Mouse (Mus musculus) embryonic facial prominence, embryonic 14.5 days (tissue): ENCODE measurements around the gene Nek7. TPM values are rescaled to one million over a fixed set of nuclear protein-coding genes. Genes with fewer than 3 reads are reported as not detected.

ENCODE experiments used
- ATAC-seq: fragments of 200-750 bp; cut with Nextera tagmentation; 2 replicates; pipeline ENCODE4 v1.8.0; 2017; ENCODE audit warnings: low read depth, moderate number of reproducible peaks, moderate TSS enrichment
- DNase-seq: peaks from one replicate; pipeline ENCODE4 v3.0.0-alpha.2; 2015; ENCODE audit warnings: low spot score
- H3K27ac ChIP-seq: fragments of 300-500 bp; sonication (generic); replicated peaks from 2 replicates; pipeline ENCODE4 v1.5.1; 2014; ENCODE audit warnings: low read depth, mild to moderate bottlenecking, low read length, moderate library complexity
- H3K27me3 ChIP-seq: fragments of 300-500 bp; sonication (generic); replicated peaks from 2 replicates; pipeline ENCODE4 v1.6.1; 2014; ENCODE audit warnings: low read length; ENCODE audit not compliant: control insufficient read depth, insufficient read depth
- H3K36me3 ChIP-seq: fragments of 300-500 bp; sonication (generic); 2 replicates; pipeline ENCODE4 v1.6.1; 2014; ENCODE audit warnings: low read length, mixed read lengths; ENCODE audit not compliant: control insufficient read depth, insufficient read depth
- H3K4me1 ChIP-seq: fragments of 300-500 bp; sonication (generic); 2 replicates; pipeline ENCODE4 v1.6.1; 2014; ENCODE audit warnings: antibody characterized with exemption, low read length; ENCODE audit not compliant: control insufficient read depth, insufficient read depth
- H3K4me2 ChIP-seq: fragments of 300-500 bp; sonication (generic); 2 replicates; pipeline ENCODE4 v1.6.1; 2014; ENCODE audit warnings: low read depth, mild to moderate bottlenecking, low read length, moderate library complexity, mixed read lengths
- H3K4me3 ChIP-seq: fragments of 300-500 bp; sonication (generic); 2 replicates; pipeline ENCODE4 v1.5.1; 2014; ENCODE audit warnings: low read depth, mild to moderate bottlenecking, low read length
- H3K9ac ChIP-seq: fragments of 300-500 bp; sonication (generic); 2 replicates; pipeline ENCODE4 v1.6.1; 2014; ENCODE audit warnings: low read depth, mild to moderate bottlenecking, low read length, moderate library complexity, mixed read lengths
- H3K9me3 ChIP-seq: fragments of 300-500 bp; sonication (generic); 2 replicates; pipeline ENCODE4 v1.6.1; 2016; ENCODE audit warnings: low read length; ENCODE audit not compliant: control insufficient read depth
- WGBS: fragments of 180-500 bp; shearing (Covaris S2); extraction: QIAGEN DNeasy Blood & Tissue Kit; methylation state at CpG from one replicate; pipeline ENCODE4 v1.1.7; 2014; 5-methylcytosine and 5-hydroxymethylcytosine counted together
- polyA plus RNA-seq: library from polyadenylated mRNA; unstranded; fragments of >200 nt; fragmentation: Nextera tagmentation; extraction: Ambion mirVana; gene quantifications from 2 replicates; pipeline ENCODE4 v1.2.1, GENCODE M21; 2014

Gene Nek7
- polyA plus RNA-seq, 1 experiment from 2014 or later, result 38.4 TPM

GRCm38 (mm10) chr1:138571565-138572361 is 48.2 kb downstream of the Nek7 start:
- Histone ChIP-seq H3K4me1 (peaks cover 5% of the 10 kb centered on the region; the same call in 1 of the 2 replicates), H3K9me3 (no peaks in the 10 kb centered on the region), H3K27me3 (no peaks in the 10 kb centered on the region), H3K9ac (no peak overlapping the region), H3K4me2 (peak overlapping the region; percentile 5; the same call in 1 of the 2 replicates), H3K4me3 (no peak overlapping the region), H3K36me3 (no peaks in the 10 kb centered on the region), H3K27ac (no peak overlapping the region)
- WGBS, result 44% methylated on average over 22 of the region's 22 CpGs
- DNase-seq (peak; percentile 43), ATAC-seq (peak; percentile 77)

- no peak overlapping the region for H3K27ac ChIP-seq
- H3K9ac ChIP-seq, result no peak overlapping the region
- 75% methylated on average over 2 of the region's 2 CpGs for WGBS
- H3K4me3 ChIP-seq, result no peak overlapping the region
- H3K4me1 ChIP-seq, result peaks cover 5% of the 10 kb centered on the region; the same call in 1 of the 2 replicates
- H3K4me2 ChIP-seq, result no peak overlapping the region
- ATAC-seq (no peak), DNase-seq (no peak)
- no peaks in the 10 kb centered on the region for H3K27me3 ChIP-seq
- H3K36me3 ChIP-seq, result no peaks in the 10 kb centered on the region
- H3K9me3 ChIP-seq, result no peaks in the 10 kb centered on the region
These were observed 48.9 kb downstream of the Nek7 start for GRCm38 (mm10) chr1:138571038-138571441.

- no peaks in the 10 kb centered on the region for H3K27me3 ChIP-seq
- H3K36me3 ChIP-seq, result no peaks in the 10 kb centered on the region
- H3K9ac ChIP-seq, result no peak overlapping the region
- no peak for ATAC-seq
- H3K4me2 ChIP-seq, result no peak overlapping the region
- no peak overlapping the region for H3K27ac ChIP-seq
- no peaks in the 10 kb centered on the region for H3K9me3 ChIP-seq
- WGBS, result 78% methylated on average over 6 of the region's 6 CpGs
- H3K4me1 ChIP-seq, result peaks cover 5% of the 10 kb centered on the region; the same call in 1 of the 2 replicates
- no peak overlapping the region for H3K4me3 ChIP-seq
- no peak for DNase-seq
These were observed 51.3 kb downstream of the Nek7 start for GRCm38 (mm10) chr1:138568434-138569232.

DNA sequence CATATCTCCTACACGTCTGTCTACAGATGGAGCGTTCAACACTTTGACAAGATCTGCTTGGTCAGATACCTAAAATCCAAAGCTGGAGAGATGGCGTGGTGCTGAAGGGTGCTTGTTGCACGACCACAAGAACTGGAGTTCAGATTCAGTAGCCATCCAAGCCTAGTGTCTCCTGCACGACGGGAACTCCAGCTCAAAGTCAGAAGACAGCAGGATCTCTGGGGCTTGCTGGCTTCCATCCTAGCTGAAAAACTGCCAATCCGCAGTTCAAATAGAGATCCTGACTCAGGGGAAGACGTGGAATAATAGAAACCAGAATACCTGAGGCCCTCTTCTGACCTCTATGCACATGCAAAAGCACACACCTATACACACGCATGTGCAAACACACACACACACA is 52.0 kb downstream of the Nek7 start:
- Histone ChIP-seq H3K4me3 (no peak overlapping the region), H3K27ac (no peak overlapping the region), H3K4me2 (no peak overlapping the region), H3K36me3 (no peaks in the 10 kb centered on the region), H3K9me3 (no peaks in the 10 kb centered on the region), H3K27me3 (no peaks in the 10 kb centered on the region), H3K4me1 (peaks cover 5% of the 10 kb centered on the region; the same call in 1 of the 2 replicates), H3K9ac (no peak overlapping the region)
- no peak for ATAC-seq
- DNase-seq, result no peak
- WGBS, result 84% methylated on average over 9 of the region's 9 CpGs

- DNase-seq (no peak), ATAC-seq (no peak)
- Histone ChIP-seq H3K36me3 (0 out of 2 replicates have a peak, but pooled peaks cover 3% of the 10 kb centered on the region), H3K4me1 (0 out of 2 replicates have a peak, but pooled peaks cover 5% of the 10 kb centered on the region), H3K9ac (no peak overlapping the region), H3K27ac (no peak overlapping the region), H3K27me3 (no peaks in the 10 kb centered on the region), H3K9me3 (no peaks in the 10 kb centered on the region), H3K4me2 (no peak overlapping the region), H3K4me3 (no peak overlapping the region)
- WGBS, result 92% methylated on average over 6 of the region's 6 CpGs
These were observed 55.3 kb downstream of the Nek7 start for GRCm38 (mm10) chr1:138564677-138565076.

DNA sequence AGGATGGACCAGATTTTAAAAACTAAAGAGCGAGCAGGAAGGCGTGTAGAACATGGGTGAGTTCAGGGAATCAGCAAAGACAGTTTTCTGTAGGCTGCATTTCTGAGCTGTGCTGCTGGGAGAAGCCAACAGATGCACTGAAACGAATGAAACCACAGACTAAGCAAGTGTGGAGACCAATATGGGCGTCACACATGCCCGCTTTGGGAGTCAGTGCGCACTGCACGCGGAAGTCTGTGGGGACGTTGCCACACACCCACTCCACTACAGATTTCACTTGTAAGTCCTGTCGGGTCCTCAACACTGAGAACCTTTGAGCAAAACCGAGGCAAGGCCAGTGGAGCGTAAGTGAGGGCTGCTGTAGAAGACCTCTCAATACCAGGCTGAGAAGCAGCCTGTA is 59.2 kb downstream of the Nek7 start:
- Histone ChIP-seq H3K4me1 (no peaks in the 10 kb centered on the region), H3K4me3 (no peak overlapping the region), H3K4me2 (no peak overlapping the region), H3K27ac (no peak overlapping the region), H3K9ac (no peak overlapping the region), H3K36me3 (0 out of 2 replicates have a peak, but pooled peaks cover 3% of the 10 kb centered on the region), H3K27me3 (no peaks in the 10 kb centered on the region), H3K9me3 (no peaks in the 10 kb centered on the region)
- ATAC-seq, result no peak
- DNase-seq, result no peak
- 94% methylated on average over 12 of the region's 12 CpGs for WGBS

- no peak overlapping the region for H3K27ac ChIP-seq
- 0 out of 2 replicates have a peak, but pooled peaks cover 3% of the 10 kb centered on the region for H3K36me3 ChIP-seq
- H3K27me3 ChIP-seq, result no peaks in the 10 kb centered on the region
- no peak for DNase-seq
- no peak for ATAC-seq
- no peak overlapping the region for H3K4me2 ChIP-seq
- no peaks in the 10 kb centered on the region for H3K9me3 ChIP-seq
- H3K4me1 ChIP-seq, result no peaks in the 10 kb centered on the region
- H3K9ac ChIP-seq, result no peak overlapping the region
- no peak overlapping the region for H3K4me3 ChIP-seq
- 58% methylated on average over 12 of the region's 12 CpGs for WGBS
These were observed 60.5 kb downstream of the Nek7 start for GRCm38 (mm10) chr1:138559213-138560101.

DNA sequence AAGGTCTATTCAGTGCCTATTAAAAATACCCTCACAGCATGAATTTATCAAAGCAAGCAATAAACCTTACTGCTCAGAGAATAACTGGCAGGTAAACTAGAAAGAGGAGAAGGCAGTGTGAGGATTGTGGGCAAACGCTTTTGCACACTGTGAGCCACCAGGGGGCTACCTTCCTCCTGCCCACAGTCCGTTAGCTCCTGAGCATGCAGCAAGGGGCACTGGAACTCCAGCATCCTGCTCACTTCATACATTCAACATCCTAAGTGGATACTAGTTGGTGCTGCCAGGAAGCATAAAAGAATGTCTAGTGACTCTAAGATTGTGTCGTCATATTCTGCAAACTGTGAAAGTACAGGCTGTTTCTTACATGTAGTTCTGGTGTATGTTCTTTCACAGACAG is 61.6 kb downstream of the Nek7 start:
- Histone ChIP-seq H3K36me3 (0 out of 2 replicates have a peak, but pooled peaks cover 3% of the 10 kb centered on the region), H3K4me1 (no peaks in the 10 kb centered on the region), H3K4me2 (no peak overlapping the region), H3K27me3 (no peaks in the 10 kb centered on the region), H3K9ac (no peak overlapping the region), H3K4me3 (no peak overlapping the region), H3K9me3 (no peaks in the 10 kb centered on the region), H3K27ac (no peak overlapping the region)
- WGBS, result 74% methylated on average over 3 of the region's 3 CpGs
- no peak for DNase-seq
- ATAC-seq, result no peak
